Mouse (Mus musculus): ENCODE measurements around the gene Slco4a1.

Gene Slco4a1

GRCm38 (mm10) chr2:180455723-180456698, at the start of gene Slco4a1:
Slco4a1 (plus strand) TSS chr2:180456245.
- DNase-seq = peak; percentile 94

- no peak for DNase-seq
Measured at GRCm38 (mm10) chr2:180408410-180408809, 47.6 kb upstream of the Slco4a1 start.

GRCm38 (mm10) chr2:180410432-180410831, 45.6 kb upstream of the Slco4a1 start:
- DNase-seq = peak; percentile 36

- DNase-seq = peak; percentile 40
Measured at GRCm38 (mm10) chr2:180411013-180411412, 45.0 kb upstream of the Slco4a1 start.

- no peak for DNase-seq
Measured at GRCm38 (mm10) chr2:180415627-180416026, 40.4 kb upstream of the Slco4a1 start.

- peak; percentile 34 for DNase-seq
Measured at GRCm38 (mm10) chr2:180417731-180418130, 38.3 kb upstream of the Slco4a1 start.

- DNase-seq = no peak
Measured at GRCm38 (mm10) chr2:180420641-180421040, 35.4 kb upstream of the Slco4a1 start.

- DNase-seq = no peak
Measured at GRCm38 (mm10) chr2:180425115-180425514, 30.9 kb upstream of the Slco4a1 start.

GRCm38 (mm10) chr2:180427073-180427472, 29.0 kb upstream of the Slco4a1 start:
- DNase-seq = no peak

- DNase-seq = peak; percentile 57
Measured at GRCm38 (mm10) chr2:180428331-180428730, 27.7 kb upstream of the Slco4a1 start.

- no peak for DNase-seq
Measured at GRCm38 (mm10) chr2:180430648-180431047, 25.4 kb upstream of the Slco4a1 start.

- peak; percentile 86 for DNase-seq
Measured at GRCm38 (mm10) chr2:180432042-180432668, 23.9 kb upstream of the Slco4a1 start.

GRCm38 (mm10) chr2:180432751-180433150, 23.3 kb upstream of the Slco4a1 start:
- no peak for DNase-seq

GRCm38 (mm10) chr2:180433350-180433749, 22.7 kb upstream of the Slco4a1 start:
- no peak for DNase-seq

- DNase-seq = no peak
Measured at GRCm38 (mm10) chr2:180435341-180435926, 20.6 kb upstream of the Slco4a1 start.

- DNase-seq = no peak
Measured at GRCm38 (mm10) chr2:180437149-180437864, 18.7 kb upstream of the Slco4a1 start.

- no peak for DNase-seq
Measured at GRCm38 (mm10) chr2:180439791-180440190, 16.3 kb upstream of the Slco4a1 start.

- peak; percentile 26 for DNase-seq
Measured at GRCm38 (mm10) chr2:180440596-180441332, 15.3 kb upstream of the Slco4a1 start.

- DNase-seq = no peak
Measured at GRCm38 (mm10) chr2:180442061-180442460, 14.0 kb upstream of the Slco4a1 start.

GRCm38 (mm10) chr2:180443861-180444260, 12.2 kb upstream of the Slco4a1 start:
- no peak for DNase-seq

GRCm38 (mm10) chr2:180444957-180445785, 10.9 kb upstream of the Slco4a1 start:
- DNase-seq = peak; percentile 85

All from retina, postnatal 1 day (tissue).